Comparison of ENCODE assay signal across 22 mouse cellular contexts in the genomic region with DNA sequence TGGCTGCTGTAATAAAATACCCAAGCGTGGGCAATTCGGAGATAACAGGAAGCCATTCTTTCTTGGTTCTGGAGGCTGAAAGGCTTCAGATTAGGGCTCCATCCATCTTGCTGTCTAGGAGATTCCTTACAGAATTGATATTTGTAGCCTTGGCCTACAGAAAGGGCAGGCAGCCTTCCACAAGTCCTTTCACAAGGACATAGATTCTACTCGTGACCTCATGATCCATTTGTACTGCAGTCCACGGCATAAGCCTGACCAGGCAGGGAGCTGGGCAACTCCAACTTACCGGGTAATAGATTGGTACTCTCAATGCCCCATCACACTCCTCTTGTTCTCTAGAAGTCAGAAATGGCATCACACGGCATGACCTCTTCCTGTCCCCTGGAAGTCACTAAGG. TPM values are rescaled to one million over a fixed set of nuclear protein-coding genes. Genes with fewer than 3 reads are reported as not detected.
DNase-seq lines count a peak whose midpoint lies in the region; ATAC-seq lines count a peak whose summit lies in the region.
"Had no signal": no experiment of that assay in that cellular context is flagged by ENCODE, and none has a peak within 500 bp of the region (broad histone marks: within the 10 kb centered on the region; RNA-seq: fewer than 3 reads in every experiment).

No protein-coding gene starts in this region.

- H3K4me3 ChIP-seq in hindbrain, embryonic 10.5 days: no peak overlapping the region
- no peak overlapping the region for H3K4me3 ChIP-seq in hindbrain, embryonic 13.5 days
- H3K4me3 ChIP-seq: embryonic facial prominence, embryonic 10.5 days; embryonic facial prominence, embryonic 12.5 days; forebrain, embryonic 13.5 days; forebrain, embryonic 15.5 days had no signal

- H3K4me2 ChIP-seq in hindbrain, embryonic 13.5 days: no peak overlapping the region
- H3K4me2 ChIP-seq: embryonic facial prominence, embryonic 12.5 days; forebrain, embryonic 13.5 days; forebrain, embryonic 15.5 days had no signal

- WGBS in hindbrain, embryonic 10.5 days: 81% methylated on average over 6 of the region's 6 CpGs
- 56% methylated on average over 6 of the region's 6 CpGs for WGBS in hindbrain, embryonic 13.5 days

- H3K27me3 ChIP-seq in hindbrain, embryonic 10.5 days (ENCODE audit: insufficient read depth, poor library complexity, severe bottlenecking): no peaks in the 10 kb centered on the region
- no peaks in the 10 kb centered on the region for H3K27me3 ChIP-seq in hindbrain, embryonic 13.5 days
- H3K27me3 ChIP-seq: forebrain, embryonic 13.5 days; forebrain, embryonic 15.5 days had no signal

- ATAC-seq in hindbrain, embryonic 13.5 days (ENCODE audit: low FRiP score): no peak
- ATAC-seq: activated CD4-positive, CD25-positive, alpha-beta regulatory T cell, adult 4 months; CD4-positive, CD25-positive, alpha-beta regulatory T cell, adult 4 months; forebrain, embryonic 13.5 days; forebrain, embryonic 15.5 days; forebrain, postnatal 0 days; Patski had no signal

- H3K9me3 ChIP-seq in hindbrain, embryonic 10.5 days: no peaks in the 10 kb centered on the region; the same call in 1 of the 2 replicates
- 0 out of 2 replicates have a peak, but pooled peaks cover 3% of the 10 kb centered on the region for H3K9me3 ChIP-seq in hindbrain, embryonic 13.5 days
- H3K9me3 ChIP-seq: embryonic facial prominence, embryonic 10.5 days; embryonic facial prominence, embryonic 12.5 days; forebrain, embryonic 13.5 days; forebrain, embryonic 15.5 days; G1E had no signal

- H3K9ac ChIP-seq in hindbrain, embryonic 13.5 days: no peak overlapping the region
- H3K9ac ChIP-seq: embryonic facial prominence, embryonic 12.5 days; forebrain, embryonic 13.5 days; forebrain, embryonic 15.5 days; forebrain, postnatal 0 days had no signal

- H3K4me1 ChIP-seq in hindbrain, embryonic 10.5 days (replicated peaks): peaks cover 3% of the 10 kb centered on the region; the same call in 1 of the 2 replicates
- H3K4me1 ChIP-seq in hindbrain, embryonic 13.5 days (replicated peaks): 0 out of 2 replicates have a peak, but pooled peaks cover 5% of the 10 kb centered on the region
- H3K4me1 ChIP-seq: embryonic facial prominence, embryonic 12.5 days; forebrain, embryonic 13.5 days; forebrain, embryonic 15.5 days had no signal

- H3K36me3 ChIP-seq in hindbrain, embryonic 10.5 days: peaks cover 7% of the 10 kb centered on the region; the same call in 1 of the 2 replicates
- H3K36me3 ChIP-seq in hindbrain, embryonic 13.5 days: no peaks in the 10 kb centered on the region
- H3K36me3 ChIP-seq: embryonic facial prominence, embryonic 10.5 days; embryonic facial prominence, embryonic 12.5 days; forebrain, embryonic 15.5 days; G1E had no signal

- 0 out of 2 replicates have a peak overlapping the region, but pooled peaks have one; percentile 16 for H3K27ac ChIP-seq in hindbrain, embryonic 10.5 days
- H3K27ac ChIP-seq in hindbrain, embryonic 13.5 days: no peak overlapping the region
- H3K27ac ChIP-seq: embryonic facial prominence, embryonic 10.5 days; embryonic facial prominence, embryonic 12.5 days; forebrain, embryonic 13.5 days; forebrain, embryonic 15.5 days had no signal

- peak; percentile 44 to 81 for DNase-seq in adrenal gland, adult (ENCODE audit: inconsistent age in 2 of 2, low spot score in 1 of 2)
- no peak for DNase-seq in adrenal gland, postnatal 25 days
- DNase-seq in adrenal gland, postnatal 36 days: peak; percentile 18 to 39
- DNase-seq in adrenal gland, adult 18-20 months (ENCODE audit: low spot score in 2 of 2): no peak
- DNase-seq in hindbrain, embryonic 10.5 days (ENCODE audit: low spot score): no peak
- DNase-seq: adrenal gland, postnatal 14 days; B cell, adult 2 months; cerebellum, adult 11-12 months; cerebellum, adult 2 months; cerebellum, adult 9-10 months; cerebellum, postnatal 10 days; cerebellum, postnatal 25 days; forebrain, postnatal 0 days had no signal

RNA-seq across cellular contexts. Expression of gene Spata13, which starts 8.3 kb away (rescaled TPM):
- 181 and 215 TPM in 2 replicates for total RNA-seq in adrenal gland, postnatal 25 days (2021)
- total RNA-seq in adrenal gland, postnatal 36 days (2021): 100 to 1,000 TPM; 152 to 167 TPM
- 100 to 1,000 TPM in 1 of 2 experiments, 10 to 100 TPM in 1; 95.8 to 130 TPM for total RNA-seq in adrenal gland, adult 18-20 months (2021)
- 56.7 and 66.0 TPM in 2 replicates for polyA plus RNA-seq in hindbrain, embryonic 10.5 days (2016; fragmentation: Nextera tagmentation; extraction: Ambion mirVana)
- polyA plus RNA-seq in hindbrain, embryonic 13.5 days (2015; fragmentation: Nextera tagmentation; extraction: Ambion mirVana): 34.8 and 37.0 TPM in 2 replicates

Comparison
In these comparisons a context has a peak if more than half of its experiments do, and no peak if none do; other contexts are left out.
1. DNase-seq: peak in adrenal gland, adult (2 of 2) and adrenal gland, postnatal 36 days (2 of 2); none in adrenal gland, postnatal 25 days (single experiment), adrenal gland, adult 18-20 months (0 of 2) and hindbrain, embryonic 10.5 days (single experiment).